Mouse (Mus musculus): ENCODE results near the gene Ankrd40. TPM values are rescaled to one million over a fixed set of nuclear protein-coding genes. Genes with fewer than 3 reads are reported as not detected.

Ankrd40 gene
- total RNA-seq, 2 experiments from 2014 or later: 108 to 114 TPM

DNA sequence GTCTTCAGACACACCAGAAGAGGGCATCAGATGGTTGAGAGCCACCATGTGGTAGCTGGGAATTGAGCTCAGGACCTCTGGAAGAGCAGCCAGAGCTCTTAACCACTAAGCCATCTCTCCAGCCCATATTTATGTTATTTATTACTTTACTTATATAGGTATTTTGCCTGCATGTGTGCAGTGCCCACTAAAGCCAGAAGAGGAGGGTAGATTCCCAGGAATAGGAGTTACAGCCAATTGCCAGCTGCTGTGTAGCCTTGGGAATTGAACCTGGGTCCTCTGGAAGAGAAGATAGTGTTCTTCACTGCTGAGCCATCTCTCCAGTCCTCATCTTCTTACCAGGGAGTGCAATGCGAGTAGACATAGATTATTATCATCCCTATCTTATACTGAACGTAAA, 22.0 kb downstream of the Ankrd40 start:
- no peak for DNase-seq (ENCODE audit: low spot score in 2 of 2)

DNA sequence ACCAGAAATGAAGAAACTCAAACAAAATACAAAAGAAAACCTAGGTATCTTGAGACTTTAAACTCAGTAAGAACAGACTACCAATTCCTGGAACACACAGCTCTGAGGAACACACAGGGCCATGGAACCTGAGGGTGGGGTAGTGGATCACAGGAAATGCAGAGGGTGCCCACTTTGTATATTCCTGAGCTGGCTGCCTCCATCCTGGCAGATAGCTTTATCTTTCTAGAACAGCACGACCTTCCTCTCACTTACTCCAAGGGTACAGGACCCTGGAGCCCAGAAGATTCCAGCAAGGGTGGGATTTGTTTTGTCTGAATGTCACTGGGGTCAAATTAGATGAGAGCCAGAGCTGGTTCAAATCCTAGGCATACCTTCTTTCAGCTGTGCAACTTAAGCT, 22.5 kb downstream of the Ankrd40 start:
- no peak for DNase-seq (ENCODE audit: low spot score in 2 of 2)

DNA sequence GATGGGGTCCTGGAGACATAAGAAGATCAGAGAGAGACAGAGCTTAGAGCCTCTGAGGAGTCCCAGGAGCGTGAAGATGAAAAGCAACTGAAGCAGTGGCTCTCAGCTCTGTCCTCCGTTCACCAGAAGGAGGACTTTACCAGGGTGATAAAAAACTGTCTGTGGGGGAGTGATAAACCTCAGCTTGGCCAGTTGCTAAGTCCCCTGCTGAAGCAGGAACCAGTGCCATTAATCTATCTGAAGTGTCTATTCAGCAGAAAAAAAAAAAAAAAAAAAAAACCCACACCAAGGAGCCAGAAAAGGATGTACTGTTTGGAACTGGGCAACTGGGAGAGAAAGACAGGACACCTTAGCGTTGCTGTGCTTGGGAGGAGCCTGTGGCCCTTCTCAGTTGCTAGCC, 23.3 kb downstream of the Ankrd40 start:
- no peak for DNase-seq (ENCODE audit: low spot score in 2 of 2)

DNA sequence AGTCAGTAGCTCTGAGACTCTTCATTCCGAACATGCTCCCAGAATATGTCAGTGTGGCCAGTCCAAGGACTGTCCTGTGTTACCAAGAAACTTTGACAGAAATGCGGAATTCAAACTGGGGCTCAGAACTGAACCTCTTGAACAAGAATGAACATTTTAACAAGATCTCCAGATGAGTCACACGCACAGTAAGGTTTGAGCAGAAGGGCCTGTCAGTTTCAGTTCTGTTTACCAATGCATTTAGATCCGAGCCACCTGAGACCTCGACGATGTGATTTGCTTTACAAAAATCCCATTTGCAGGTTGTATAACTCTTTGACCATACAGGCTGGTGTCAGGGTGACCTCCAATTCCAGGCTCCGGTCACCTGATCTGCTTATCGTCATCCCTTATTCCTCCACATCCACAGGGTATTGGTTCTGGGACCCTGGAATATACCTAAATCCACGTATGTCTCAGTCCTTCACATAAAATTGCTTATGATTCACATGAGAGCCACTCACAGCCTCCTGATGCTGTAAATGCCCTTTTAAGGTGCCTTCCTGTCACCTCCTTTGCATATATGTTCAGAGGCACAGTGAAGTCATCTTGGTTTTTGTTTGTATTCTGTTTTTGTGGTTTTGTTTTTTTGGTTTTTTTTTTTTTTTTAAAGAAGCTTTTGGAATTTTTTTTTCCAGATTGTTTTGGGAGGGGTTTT, 27.9 kb downstream of the Ankrd40 start:
- no peak for DNase-seq (ENCODE audit: low spot score in 2 of 2)

DNA sequence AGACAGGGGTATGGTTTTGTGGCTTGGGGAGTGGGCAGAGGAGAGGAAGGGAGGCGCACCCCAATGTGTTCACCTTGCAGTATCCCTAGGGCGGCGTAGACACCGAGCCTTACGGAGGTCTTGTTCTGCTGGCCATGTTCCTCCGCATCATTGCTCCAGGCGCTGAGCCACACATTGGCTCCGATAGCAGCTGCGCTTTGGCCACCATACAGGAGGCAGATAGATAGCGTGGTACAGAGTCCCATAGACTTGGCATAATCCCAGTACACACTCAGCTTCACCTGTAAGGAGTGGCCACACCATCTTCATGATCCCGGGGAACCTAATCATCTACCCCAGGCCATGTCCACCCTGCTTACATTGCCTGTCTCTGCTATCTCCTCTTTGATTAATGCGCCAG, 31.4 kb downstream of the Ankrd40 start:
- DNase-seq (ENCODE audit: low spot score in 2 of 2): no peak

DNA sequence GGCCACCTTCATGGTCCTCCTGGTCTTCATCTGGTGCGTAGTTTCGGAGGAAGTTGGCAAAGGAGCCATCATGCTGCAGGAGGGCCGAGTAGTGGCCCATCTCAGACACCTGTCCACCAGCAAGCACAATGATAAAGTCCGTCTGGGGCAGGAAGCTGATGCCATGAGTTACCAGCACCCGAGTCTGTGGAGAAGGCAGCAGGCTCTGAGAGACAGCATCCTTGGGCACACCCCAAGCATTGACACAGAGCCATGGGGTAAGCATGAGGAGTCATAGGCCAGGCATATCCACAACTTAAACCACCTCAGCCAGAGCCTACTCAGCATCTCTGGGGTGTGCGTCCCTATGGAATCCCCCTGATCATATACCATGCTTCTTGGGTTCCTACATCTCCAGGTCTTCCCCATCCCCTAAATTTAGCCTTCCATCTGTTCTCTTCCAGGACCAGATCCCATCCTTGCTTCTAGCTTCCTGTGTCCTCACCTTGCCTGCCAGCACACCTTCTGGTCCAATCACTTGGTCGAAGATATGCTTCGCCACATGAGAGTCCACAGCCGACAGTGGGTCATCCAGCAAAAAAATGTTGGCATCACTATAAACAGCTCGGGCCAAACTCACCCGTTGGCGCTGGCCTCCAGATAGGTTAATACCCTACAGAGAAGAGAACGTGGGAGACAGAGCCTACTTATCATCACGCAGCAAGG, 33.5 kb downstream of the Ankrd40 start:
- DNase-seq (ENCODE audit: low spot score in 2 of 2): no peak

DNA sequence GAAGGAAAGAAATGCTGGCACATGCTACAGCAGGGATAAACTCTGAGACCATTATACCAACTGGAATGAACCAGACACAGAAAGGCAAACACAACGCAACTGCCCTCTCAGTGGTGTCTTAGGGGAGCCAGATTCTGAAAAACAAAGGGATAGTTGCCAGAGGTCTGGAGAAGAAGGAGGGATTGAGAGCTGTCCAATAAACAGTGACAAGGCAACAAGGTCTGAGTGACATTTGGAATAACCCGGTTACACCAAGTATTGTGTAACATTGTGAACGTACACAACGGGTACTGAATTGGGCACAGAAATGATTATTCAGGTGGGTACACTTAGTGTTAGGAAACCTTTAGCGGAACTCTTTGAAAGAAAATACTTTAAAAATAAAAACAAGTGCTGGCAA, 34.3 kb downstream of the Ankrd40 start:
- no peak for DNase-seq (ENCODE audit: low spot score in 2 of 2)

DNA sequence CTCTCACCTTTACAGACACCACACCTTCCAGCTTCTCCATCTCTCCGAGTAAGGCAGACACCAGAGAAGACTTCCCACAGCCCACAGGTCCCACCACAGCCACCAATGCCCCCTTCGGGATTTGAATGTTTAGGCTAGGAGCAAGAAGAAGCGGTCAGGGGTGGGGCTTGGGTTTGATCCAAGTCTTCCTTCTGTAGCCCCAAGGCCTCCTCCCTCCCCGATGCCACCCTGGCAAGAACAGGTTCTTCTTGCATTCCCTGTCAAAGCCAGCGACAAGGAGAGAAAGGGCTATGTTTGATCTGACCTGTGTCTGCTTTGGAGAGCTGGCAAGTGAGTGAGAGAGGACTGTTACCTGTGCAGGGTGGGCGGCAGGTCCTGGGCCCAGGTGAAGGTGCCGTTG, 35.9 kb downstream of the Ankrd40 start:
- DNase-seq (ENCODE audit: low spot score in 2 of 2): no peak

DNA sequence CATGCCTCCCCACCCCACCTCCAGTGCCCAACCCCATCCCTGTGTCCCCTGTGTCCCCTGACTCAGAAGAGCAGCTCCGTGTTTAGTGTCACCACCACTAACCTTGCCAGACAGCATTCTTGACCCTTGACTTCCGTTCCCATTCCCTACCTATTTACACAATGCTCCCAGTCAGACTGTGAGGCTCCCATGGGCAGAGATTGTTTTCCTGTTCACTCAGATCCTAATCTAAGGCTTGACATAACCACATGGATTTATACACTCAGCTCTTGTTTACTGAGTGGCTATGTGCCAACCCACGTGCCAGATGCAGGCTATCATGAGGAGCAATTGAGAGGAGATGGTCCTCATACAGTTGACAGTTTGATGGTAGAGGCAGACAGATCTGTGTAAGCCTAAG, 37.5 kb downstream of the Ankrd40 start:
- DNase-seq (ENCODE audit: low spot score in 2 of 2): no peak

DNA sequence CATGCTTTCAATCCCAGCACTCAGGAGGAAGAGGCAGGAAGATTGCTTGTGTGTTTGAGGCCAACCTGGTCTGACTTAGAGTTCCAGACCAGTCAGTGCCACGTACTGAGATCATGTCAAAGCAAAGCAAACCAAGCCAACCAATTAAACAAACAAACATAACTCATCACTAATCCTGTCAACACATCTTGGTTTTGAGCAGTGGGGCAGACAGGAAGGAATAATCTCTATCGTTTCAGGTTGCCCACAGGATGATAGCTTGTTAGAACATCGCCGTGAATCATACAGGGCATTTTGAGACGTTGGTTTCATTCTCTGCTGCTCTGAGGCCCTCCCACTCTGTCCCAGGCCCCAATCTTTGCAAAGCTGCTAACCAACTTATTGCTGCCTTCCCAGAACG, 42.2 kb downstream of the Ankrd40 start:
- no peak for DNase-seq (ENCODE audit: low spot score in 2 of 2)

DNA sequence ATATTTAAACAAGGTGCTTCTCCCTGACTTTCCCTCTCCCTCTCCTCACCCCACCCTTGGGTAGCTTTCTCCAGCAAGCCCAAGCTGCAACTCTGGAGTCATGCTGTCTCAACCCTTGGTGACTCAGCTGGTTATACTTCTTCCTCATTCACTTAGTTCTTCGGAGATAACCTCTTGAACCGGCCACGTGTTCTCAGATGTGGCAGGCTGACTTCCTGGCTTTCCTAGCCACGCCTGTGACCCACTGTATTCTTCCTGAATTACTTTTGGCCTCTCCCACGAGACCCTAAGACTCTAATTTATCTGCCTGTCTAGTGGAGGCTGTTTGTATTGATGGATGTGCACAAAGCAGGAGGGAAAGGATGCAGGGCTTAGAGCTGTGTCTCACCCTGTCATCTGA, 43.0 kb downstream of the Ankrd40 start:
- DNase-seq (ENCODE audit: low spot score in 2 of 2): no peak

DNA sequence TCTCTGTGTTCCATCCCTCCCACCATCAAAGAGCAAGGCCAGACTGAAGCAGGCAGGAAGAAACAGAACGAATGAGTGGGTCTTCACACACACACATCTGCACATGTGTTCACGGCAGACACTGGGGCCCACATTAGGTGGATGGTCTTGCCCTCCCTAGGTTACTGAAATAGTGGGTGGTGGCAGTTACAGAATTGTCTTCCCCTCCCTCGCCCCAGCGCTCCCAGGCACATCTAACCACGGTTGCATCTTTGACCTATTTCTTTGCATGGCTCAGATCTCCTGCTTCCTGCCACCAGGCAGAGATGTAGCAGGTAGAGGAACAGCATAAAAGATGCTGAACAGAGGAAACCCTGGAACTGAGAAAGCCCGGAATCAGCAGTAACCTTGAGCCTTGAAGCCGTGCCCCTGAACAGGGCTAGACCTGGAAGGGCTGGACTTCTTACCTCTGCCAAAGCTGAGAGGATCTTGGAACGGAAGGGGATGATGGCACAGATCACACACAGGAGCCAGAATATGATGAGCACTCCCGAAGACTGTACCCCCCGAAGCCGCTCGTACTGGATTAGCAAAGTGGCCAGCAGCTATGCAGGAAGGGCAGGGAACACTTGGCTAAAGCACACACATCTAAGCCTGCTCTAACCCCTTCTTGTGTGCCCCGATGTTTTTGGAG, 46.6 kb downstream of the Ankrd40 start:
- DNase-seq (ENCODE audit: low spot score in 2 of 2): no peak

DNA sequence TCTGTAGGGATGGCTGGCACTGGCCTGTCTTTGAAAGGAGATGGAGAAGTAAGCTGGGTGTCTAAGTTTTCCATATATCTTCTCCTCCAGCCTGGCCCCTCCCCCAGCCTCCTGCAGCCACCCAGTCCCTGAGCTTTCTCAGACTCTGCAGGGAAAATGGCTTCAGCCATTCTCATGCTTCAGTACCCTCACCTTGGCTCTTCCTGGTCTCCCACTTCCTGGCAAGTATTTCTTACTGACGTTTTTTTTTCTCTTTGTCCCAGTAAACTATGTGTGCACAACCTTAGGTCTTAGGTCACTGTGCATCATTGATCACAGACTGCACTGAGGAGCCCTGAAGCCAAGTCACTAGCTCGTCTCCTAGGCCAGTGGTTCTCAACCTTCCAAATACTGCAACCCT, 51.3 kb downstream of the Ankrd40 start:
- DNase-seq (ENCODE audit: low spot score in 2 of 2): no peak

DNA sequence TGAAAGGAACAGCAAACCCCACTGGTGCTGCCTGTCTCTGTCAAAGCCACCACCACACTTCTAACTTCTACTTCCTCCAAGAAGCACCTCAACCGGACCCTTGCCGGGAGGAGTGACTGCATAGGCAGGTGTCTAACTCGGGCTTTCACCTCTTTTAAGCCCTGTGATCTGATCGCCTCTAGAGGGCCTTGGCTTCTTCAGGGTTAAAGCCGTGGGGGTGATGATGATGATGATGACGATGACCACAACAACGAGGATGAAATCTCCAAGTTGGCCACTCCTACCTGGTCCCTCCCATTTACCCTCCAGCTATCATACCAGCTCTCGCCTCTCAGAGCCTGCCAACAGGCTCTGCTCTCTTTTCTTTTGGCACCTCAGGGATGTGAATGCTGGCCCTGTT, 51.9 kb downstream of the Ankrd40 start:
- no peak for DNase-seq (ENCODE audit: low spot score in 2 of 2)

DNA sequence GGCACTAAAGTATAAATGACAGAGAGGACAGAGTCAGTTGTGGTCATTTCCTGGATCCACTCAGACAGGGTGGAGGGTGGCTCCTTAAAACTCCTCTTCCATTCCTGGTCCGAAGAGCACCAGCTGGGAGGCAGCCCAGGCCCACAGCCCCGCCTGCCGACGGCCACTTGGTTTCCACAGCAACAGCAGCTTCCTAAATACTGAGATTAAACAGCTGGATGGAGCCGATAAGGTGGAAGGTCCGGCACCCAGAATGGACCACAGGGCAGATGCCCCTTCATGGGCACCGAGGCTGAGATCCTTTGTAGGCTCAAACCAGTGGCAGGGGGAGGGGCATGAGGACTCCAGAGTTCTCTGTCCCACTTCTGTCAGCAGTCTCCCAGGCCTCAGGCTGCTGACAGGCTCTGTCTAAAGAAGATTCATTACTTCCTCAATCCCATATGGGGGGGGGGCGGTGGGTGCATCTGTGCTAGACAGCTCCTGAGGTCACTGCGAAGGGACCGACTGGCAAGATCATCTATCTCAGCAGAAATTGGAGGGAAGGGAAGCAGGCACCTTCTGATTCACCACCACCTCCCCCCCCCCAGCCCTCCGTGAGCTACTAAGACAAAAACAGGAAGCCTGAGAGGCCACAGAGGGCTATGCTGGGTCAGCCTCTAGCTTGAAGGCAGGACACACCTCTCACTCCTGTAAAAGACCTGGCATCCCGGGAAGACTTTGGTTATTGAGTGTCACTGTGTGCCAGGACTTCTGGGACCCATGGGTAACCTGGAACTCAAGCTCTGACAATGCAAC, 58.4 kb downstream of the Ankrd40 start:
- no peak for DNase-seq (ENCODE audit: low spot score in 2 of 2)

DNA sequence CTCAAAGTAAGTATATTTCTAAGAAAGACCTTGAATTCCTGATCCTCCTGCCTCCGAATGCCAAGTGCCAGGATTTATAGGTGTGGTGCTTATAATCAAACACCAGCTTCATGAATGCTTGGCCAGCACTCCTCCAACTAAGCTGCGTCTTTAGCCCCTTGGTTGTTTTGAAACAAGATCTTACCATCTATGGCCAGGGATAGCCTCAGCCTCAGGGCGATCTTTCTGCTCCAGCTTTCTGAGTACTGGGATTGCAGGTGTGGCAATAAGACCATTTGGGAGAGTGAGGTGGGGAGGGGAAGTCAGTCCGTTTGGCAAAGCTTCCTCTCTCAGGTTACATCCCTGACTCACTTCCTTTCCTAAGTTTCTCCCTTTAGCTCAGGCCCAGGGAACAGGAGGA, 60.0 kb downstream of the Ankrd40 start:
- DNase-seq (ENCODE audit: low spot score in 2 of 2): no peak

DNA sequence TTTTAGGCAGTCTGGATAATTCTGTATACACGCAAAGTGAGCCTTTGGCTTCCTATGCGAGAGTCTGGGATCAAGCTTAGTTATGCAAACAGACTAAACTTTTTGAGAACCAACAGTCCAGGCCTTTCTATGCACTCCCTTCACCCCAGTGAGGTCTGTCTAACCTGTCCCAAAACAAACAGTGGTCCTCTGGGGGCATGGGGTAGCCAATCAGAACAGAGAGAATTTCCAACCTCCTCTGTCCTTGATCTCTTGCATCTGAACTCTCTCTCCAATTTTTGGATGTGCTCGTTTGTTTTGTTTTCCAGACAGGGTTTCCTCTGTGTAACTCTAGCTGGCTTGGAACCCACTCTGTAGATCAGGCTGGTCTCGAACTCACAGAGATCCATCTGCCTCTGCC, 61.2 kb downstream of the Ankrd40 start:
- no peak for DNase-seq (ENCODE audit: low spot score in 2 of 2)

DNA sequence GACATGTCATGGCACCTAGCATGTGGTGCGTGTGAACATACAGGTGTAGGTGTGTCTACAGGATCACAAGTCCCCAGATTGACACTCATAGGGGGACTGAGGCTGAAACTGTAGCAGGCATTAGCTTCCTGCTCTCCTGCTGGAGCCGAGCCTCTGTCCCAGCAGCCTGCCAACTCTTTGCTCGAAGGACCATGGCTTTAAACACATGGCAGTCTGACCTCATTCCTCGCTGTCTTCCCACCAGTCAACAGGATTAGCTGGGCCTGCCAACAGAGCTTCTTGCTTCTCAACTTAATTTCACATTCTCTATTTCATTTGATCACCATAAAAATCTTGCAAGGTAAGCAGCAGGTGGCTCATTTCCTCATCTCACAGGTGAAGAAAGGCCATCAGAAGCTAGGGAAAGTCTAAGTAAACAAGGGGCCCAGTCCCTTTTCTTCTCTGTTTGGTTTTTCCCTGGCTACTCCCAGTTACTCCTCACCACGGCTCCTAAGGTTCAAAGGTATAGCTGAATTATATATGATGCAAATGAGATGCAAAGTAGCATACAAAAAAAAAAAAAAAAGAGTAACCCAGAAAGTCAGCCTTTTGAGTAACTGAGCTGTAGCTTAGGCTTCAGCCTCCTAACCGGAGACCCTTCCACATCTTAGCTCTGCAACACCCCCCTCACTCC, 62.1 kb downstream of the Ankrd40 start:
- no peak for DNase-seq (ENCODE audit: low spot score in 2 of 2)

DNA sequence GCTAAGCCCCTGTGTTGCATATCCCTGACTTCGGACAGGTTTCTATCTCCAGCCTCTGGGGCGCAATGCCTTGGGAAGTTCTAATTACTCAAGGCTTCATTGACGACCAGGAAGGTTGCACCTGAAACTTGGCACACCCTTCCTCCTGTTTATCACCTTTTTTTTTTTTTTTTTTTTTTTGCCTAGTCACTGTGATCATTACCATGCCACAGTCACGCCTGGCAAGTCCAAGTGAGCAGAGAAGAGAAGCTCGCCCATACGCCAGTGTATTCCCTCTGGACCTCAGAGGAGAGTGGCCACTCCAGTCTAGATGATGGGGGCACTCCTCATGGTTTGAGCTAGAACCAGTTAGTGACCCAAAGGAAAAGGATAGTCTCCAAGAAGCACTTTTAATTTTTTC, 63.0 kb downstream of the Ankrd40 start:
- DNase-seq (ENCODE audit: low spot score in 2 of 2): no peak

All from adrenal gland, postnatal 4 days (tissue).